Mouse (Mus musculus): ENCODE measurements around the gene Cmah. TPM values are rescaled to one million over a fixed set of nuclear protein-coding genes. Genes with fewer than 3 reads are reported as not detected.
A peak's percentile ranks its signal among the peaks of the same experiment; 100 is the strongest.
"Not testable (repeated sequence)": the region's sequence is repeated elsewhere in the genome, so short reads cannot be mapped to it uniquely, and the experiment has no call there.

Gene Cmah
- polyA plus RNA-seq, 1 experiment: 8.3 TPM

GRCm38 (mm10) chr13:24397181-24397580 is 70.0 kb downstream of the Cmah start:
- H3K27ac ChIP-seq (ENCODE audit: insufficient read depth, low read depth, low read length): no peak overlapping the region
- DNase-seq: no peak
- no peaks in the 10 kb centered on the region for H3K36me3 ChIP-seq (ENCODE audit: control insufficient read depth, insufficient read depth, low read length)
- no peaks in the 10 kb centered on the region for H3K27me3 ChIP-seq (replicated peaks; ENCODE audit: control insufficient read depth, insufficient read depth, low read length)
- H3K4me3 ChIP-seq (ENCODE audit: insufficient read depth, low read depth, low read length): no peak overlapping the region
- TF ChIP-seq POLR2A (IDR thresholded peaks at IDR 0.05; ENCODE audit: low read depth, low read length) (no peak), CTCF (conservative IDR thresholded peaks at IDR 0.05; ENCODE audit: insufficient read depth, insufficient read length, low read depth, low read length) (no peak)
- 95% methylated on average over 3 of the region's 3 CpGs for WGBS
- H3K4me1 ChIP-seq (ENCODE audit: control insufficient read depth, insufficient read depth, low read length): peaks cover 4% of the 10 kb centered on the region; the same call in 1 of the 2 replicates

- WGBS: 65% methylated on average over 3 of the region's 3 CpGs
- H3K27me3 ChIP-seq (replicated peaks; ENCODE audit: control insufficient read depth, insufficient read depth, low read length): no peaks in the 10 kb centered on the region
- TF ChIP-seq CTCF (conservative IDR thresholded peaks at IDR 0.05; ENCODE audit: insufficient read depth, insufficient read length, low read depth, low read length) (no peak), POLR2A (IDR thresholded peaks at IDR 0.05; ENCODE audit: low read depth, low read length) (no peak)
Measured at GRCm38 (mm10) chr13:24398488-24398887, 71.3 kb downstream of the Cmah start.

GRCm38 (mm10) chr13:24401821-24402220 is 74.6 kb downstream of the Cmah start:
- H3K4me3 ChIP-seq (ENCODE audit: insufficient read depth, low read depth, low read length); H3K4me1 ChIP-seq (ENCODE audit: control insufficient read depth, insufficient read depth, low read length); H3K36me3 ChIP-seq (ENCODE audit: control insufficient read depth, insufficient read depth, low read length); H3K27ac ChIP-seq (ENCODE audit: insufficient read depth, low read depth, low read length); H3K27me3 ChIP-seq (replicated peaks; ENCODE audit: control insufficient read depth, insufficient read depth, low read length); DNase-seq: not testable (repeated sequence)
- WGBS: 24% methylated on average over 11 of the region's 11 CpGs

More at GRCm38 (mm10) chr13:24398488-24398887, 71.3 kb downstream of the Cmah start:
- Histone ChIP-seq H3K4me1 (ENCODE audit: control insufficient read depth, insufficient read depth, low read length) (no peaks in the 10 kb centered on the region), H3K36me3 (ENCODE audit: control insufficient read depth, insufficient read depth, low read length) (no peaks in the 10 kb centered on the region), H3K4me3 (ENCODE audit: insufficient read depth, low read depth, low read length) (no peak overlapping the region), H3K27ac (ENCODE audit: insufficient read depth, low read depth, low read length) (no peak overlapping the region)
- DNase-seq: no peak

GRCm38 (mm10) chr13:24403054-24403453 is 75.8 kb downstream of the Cmah start:
- Histone ChIP-seq H3K36me3 (ENCODE audit: control insufficient read depth, insufficient read depth, low read length) (no peaks in the 10 kb centered on the region), H3K4me3 (ENCODE audit: insufficient read depth, low read depth, low read length) (no peak overlapping the region), H3K27me3 (replicated peaks; ENCODE audit: control insufficient read depth, insufficient read depth, low read length) (no peaks in the 10 kb centered on the region), H3K27ac (ENCODE audit: insufficient read depth, low read depth, low read length) (no peak overlapping the region), H3K4me1 (ENCODE audit: control insufficient read depth, insufficient read depth, low read length) (no peaks in the 10 kb centered on the region)
- no peak for DNase-seq
- no peak for TF ChIP-seq POLR2A (IDR thresholded peaks at IDR 0.05; ENCODE audit: low read depth, low read length)
- TF ChIP-seq CTCF (conservative IDR thresholded peaks at IDR 0.05; ENCODE audit: insufficient read depth, insufficient read length, low read depth, low read length): no peak

GRCm38 (mm10) chr13:24406847-24407246 is 79.6 kb downstream of the Cmah start:
- WGBS: 62% methylated on average over 2 of the region's 2 CpGs
- Histone ChIP-seq H3K36me3 (ENCODE audit: control insufficient read depth, insufficient read depth, low read length) (no peaks in the 10 kb centered on the region), H3K4me3 (ENCODE audit: insufficient read depth, low read depth, low read length) (no peak overlapping the region), H3K27me3 (replicated peaks; ENCODE audit: control insufficient read depth, insufficient read depth, low read length) (no peaks in the 10 kb centered on the region), H3K4me1 (ENCODE audit: control insufficient read depth, insufficient read depth, low read length) (no peaks in the 10 kb centered on the region), H3K27ac (ENCODE audit: insufficient read depth, low read depth, low read length) (no peak overlapping the region)
- DNase-seq: no peak
- TF ChIP-seq POLR2A (IDR thresholded peaks at IDR 0.05; ENCODE audit: low read depth, low read length) (no peak), CTCF (conservative IDR thresholded peaks at IDR 0.05; ENCODE audit: insufficient read depth, insufficient read length, low read depth, low read length) (no peak)

GRCm38 (mm10) chr13:24414635-24415206 is 87.5 kb downstream of the Cmah start:
- Histone ChIP-seq H3K4me1 (ENCODE audit: control insufficient read depth, insufficient read depth, low read length) (no peaks in the 10 kb centered on the region), H3K27ac (ENCODE audit: insufficient read depth, low read depth, low read length) (peak overlapping the region; percentile 47; the same call in 1 of the 2 replicates), H3K4me3 (ENCODE audit: insufficient read depth, low read depth, low read length) (no peak overlapping the region), H3K27me3 (replicated peaks; ENCODE audit: control insufficient read depth, insufficient read depth, low read length) (no peaks in the 10 kb centered on the region), H3K36me3 (ENCODE audit: control insufficient read depth, insufficient read depth, low read length) (no peaks in the 10 kb centered on the region)
- peak; percentile 54 for DNase-seq
- 67% methylated on average over 4 of the region's 4 CpGs for WGBS
- no peak for TF ChIP-seq CTCF (conservative IDR thresholded peaks at IDR 0.05; ENCODE audit: insufficient read depth, insufficient read length, low read depth, low read length)
- no peak for TF ChIP-seq POLR2A (IDR thresholded peaks at IDR 0.05; ENCODE audit: low read depth, low read length)

GRCm38 (mm10) chr13:24415506-24416206 is 88.5 kb downstream of the Cmah start:
- 69% methylated on average over 13 of the region's 13 CpGs for WGBS
- Histone ChIP-seq H3K4me3 (ENCODE audit: insufficient read depth, low read depth, low read length) (no peak overlapping the region), H3K27ac (ENCODE audit: insufficient read depth, low read depth, low read length) (peak overlapping the region; percentile 50; the same call in 1 of the 2 replicates), H3K36me3 (ENCODE audit: control insufficient read depth, insufficient read depth, low read length) (no peaks in the 10 kb centered on the region), H3K27me3 (replicated peaks; ENCODE audit: control insufficient read depth, insufficient read depth, low read length) (no peaks in the 10 kb centered on the region), H3K4me1 (ENCODE audit: control insufficient read depth, insufficient read depth, low read length) (no peaks in the 10 kb centered on the region)
- TF ChIP-seq CTCF (conservative IDR thresholded peaks at IDR 0.05; ENCODE audit: insufficient read depth, insufficient read length, low read depth, low read length): no peak
- no peak for TF ChIP-seq POLR2A (IDR thresholded peaks at IDR 0.05; ENCODE audit: low read depth, low read length)
- peak; percentile 59 for DNase-seq

All from kidney, adult 2 months (tissue).